Mouse (Mus musculus) ES-E14 (cell line): ENCODE measurements at regions not wholly inside any gene's neighbourhood (a gene's known extent, or its start where the extent isn't known, plus 50 kb on each side); places are given as distances from the start of the nearest gene placed in this dataset.

Experiments
- HCFC1 ChIP-seq: IDR thresholded peaks from 2 replicates; pipeline ENCODE4 v1.6.1; 2012; ENCODE audit warnings: low read length, inconsistent platforms, borderline replicate concordance; ENCODE audit not compliant: insufficient read depth
- MAFK ChIP-seq: IDR thresholded peaks from 2 replicates; pipeline ENCODE4 v1.6.1; 2014; ENCODE audit warnings: mild to moderate bottlenecking, low read depth, low read length, inconsistent platforms; ENCODE audit not compliant: insufficient read depth
- ZNF384 ChIP-seq: IDR thresholded peaks from 2 replicates; pipeline ENCODE4 v1.6.1; 2012; ENCODE audit warnings: low read depth, low read length, inconsistent platforms

DNA sequence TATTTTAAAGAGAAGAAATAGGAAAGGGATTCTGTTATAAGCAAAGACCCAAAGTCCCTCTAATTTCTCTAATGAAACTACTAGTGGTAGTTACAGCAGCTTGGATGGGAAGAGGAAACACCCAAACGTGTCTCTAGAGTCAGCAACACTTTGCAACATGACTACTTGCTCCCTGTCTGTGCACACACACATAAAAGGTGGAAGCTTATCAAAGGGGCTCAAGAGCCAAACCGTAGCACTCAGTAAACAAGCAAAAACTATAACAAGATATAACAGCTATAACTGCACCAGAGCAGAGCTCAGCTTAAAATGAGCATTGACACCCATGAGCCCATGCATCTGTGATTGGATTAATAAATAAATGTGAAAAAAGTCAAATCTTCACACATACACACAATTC is 262.5 kb upstream of the Ppargc1a start:
- TF ChIP-seq HCFC1 (no peak), ZNF384 (no peak), MAFK (no peak)
